Mouse (Mus musculus) kidney, adult 2 months (tissue): ENCODE measurements at regions not wholly inside any gene's neighbourhood (a gene's known extent, or its start where the extent isn't known, plus 50 kb on each side); places are given as distances from the start of the nearest gene placed in this dataset.

Source experiments
- CTCF ChIP-seq: fragments of 200-500 bp; conservative IDR thresholded peaks from 2 replicates; pipeline ENCODE4 v1.5.1; 2011; ENCODE audit warnings: low read depth, mild to moderate bottlenecking, control low read depth, low read length, moderate library complexity, mixed read lengths; ENCODE audit not compliant: insufficient read depth, insufficient read length
- POLR2A ChIP-seq: fragments of 200-500 bp; IDR thresholded peaks from one replicate; pipeline ENCODE4 v1.6.1; 2011; ENCODE audit warnings: low read depth, low read length, control low read depth

- TF ChIP-seq POLR2A (no peak), CTCF (no peak)
These were observed 147.2 kb upstream of the Cxadr start for GRCm38 (mm10) chr16:78153899-78154605.
